Mouse (Mus musculus) v-Abl transformed pro-B cells (cell line): ENCODE data around the gene Hbb-bh1.
"Not testable (repeated sequence)": the region's sequence is repeated elsewhere in the genome, so short reads cannot be mapped to it uniquely, and the experiment has no call there.

Experiments
- in situ Hi-C, 2 experiments: fragments of 400-800 bp; cut with MboI; formaldehyde crosslinking; loops; one replicate each; pipeline ENCODE4 v1.15.1; 2025; ENCODE audit not compliant: unreplicated experiment in 2 of 2

Gene Hbb-bh1

DNA sequence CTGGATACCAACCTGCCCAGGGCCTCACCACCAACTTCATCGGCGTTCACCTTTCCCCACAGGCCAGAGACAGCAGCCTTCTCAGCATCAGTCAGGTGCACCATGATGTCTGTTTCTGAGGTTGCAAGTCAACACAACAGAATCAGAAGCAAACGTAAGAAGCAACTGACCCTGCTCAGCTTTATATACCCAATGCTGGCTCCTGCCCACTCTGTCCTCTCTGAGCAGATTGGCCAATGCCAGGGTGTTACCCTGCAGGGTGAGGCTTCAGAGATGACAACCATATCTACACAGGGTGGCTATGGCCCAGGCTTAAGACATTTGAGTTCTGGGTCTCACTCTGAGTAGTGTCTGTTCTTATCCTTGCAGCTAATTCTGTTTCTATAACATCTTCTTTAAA, 29.2 kb downstream of the Hbb-bh1 start, which contains the start of gene Hbb-bt:
TSS of gene Hbb-bt (minus strand) at position 231 of the 400 bp plus-strand sequence.
- in situ Hi-C loops = no loop called here

DNA sequence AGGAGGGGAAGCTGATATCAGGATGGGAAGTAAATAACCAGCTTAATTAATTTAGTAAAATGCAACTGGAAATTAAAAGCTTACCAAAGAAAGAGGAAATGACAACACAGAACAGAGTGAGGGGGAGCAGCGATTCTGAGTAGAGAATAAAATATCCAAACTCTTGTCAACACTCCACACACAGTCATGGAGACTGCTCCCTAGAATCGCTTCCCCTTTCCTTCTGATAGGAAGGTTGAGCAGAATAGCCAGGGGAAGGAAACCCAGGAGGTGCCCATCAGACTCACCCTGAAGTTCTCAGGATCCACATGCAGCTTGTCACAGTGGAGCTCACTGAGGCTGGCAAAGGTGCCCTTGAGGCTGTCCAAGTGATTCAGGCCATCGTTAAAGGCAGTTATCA, 29.8 kb downstream of the Hbb-bh1 start:
- in situ Hi-C loops = not testable (repeated sequence)

DNA sequence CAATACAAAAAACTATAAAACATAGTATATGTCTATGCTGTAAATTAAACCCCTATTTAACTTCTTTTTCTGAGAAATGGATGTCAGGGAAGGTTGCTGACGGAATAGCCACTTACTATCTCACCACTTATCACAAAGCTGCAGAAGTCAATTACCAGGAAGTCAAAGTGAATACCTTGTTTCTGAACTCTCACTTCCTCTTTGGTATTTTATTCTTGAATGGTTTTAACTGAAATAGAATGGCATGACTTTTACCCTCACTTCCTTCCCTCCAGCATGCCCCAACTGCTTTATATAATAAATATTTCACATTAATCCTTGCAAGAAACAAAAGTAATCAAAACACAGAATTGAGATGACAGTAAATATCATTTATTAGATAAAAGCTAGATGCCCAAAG, 30.8 kb downstream of the Hbb-bh1 start:
- in situ Hi-C loops = no loop called here

DNA sequence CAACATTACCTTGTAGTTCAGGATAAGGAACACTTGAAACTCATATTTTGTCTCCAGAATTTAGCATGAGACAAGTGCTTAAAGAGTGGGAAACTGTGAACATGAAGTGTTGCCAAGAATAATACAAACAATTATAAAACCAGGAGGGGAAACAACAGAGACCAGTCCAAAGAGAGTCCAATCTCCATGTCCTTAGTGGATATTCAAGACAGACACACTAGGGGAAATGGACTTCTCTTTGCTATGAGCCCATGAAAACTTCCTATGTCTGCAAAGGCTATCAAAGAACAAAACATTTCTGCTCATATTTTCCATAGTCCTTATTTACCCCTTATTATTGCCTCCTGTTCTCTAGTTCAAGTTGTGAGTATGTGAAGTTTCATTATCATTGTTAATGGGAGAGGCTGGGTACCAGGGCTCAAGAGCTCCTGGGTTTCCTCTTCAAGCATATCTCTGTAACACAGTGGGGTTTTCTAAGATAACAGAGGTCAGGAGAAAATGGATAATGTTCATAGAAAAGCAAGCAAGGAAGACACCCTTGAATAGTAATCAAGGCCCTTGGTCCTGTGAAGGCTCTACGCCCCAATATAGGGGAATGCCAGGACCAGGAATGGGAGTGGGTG, 31.6 kb downstream of the Hbb-bh1 start:
- in situ Hi-C loops = no loop called here

DNA sequence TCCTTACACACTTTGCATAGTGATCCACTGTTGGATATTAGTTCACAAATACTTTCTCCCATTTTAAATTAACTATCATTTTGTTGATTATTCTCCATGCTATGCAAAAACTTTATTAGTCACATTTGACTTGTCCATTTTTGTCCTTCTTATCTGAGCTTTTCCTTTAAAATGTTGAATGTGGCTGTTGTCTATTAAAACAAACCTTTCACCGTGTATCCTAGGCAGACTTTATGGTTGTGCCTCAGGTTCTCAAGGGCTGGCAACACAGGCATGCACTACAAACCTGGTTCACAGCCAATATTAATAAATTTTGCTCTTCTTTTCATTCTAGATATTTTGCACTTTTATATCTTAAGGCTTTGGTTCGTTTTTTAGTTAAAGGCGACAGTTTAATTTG, 32.2 kb downstream of the Hbb-bh1 start:
- in situ Hi-C loops = no loop called here

DNA sequence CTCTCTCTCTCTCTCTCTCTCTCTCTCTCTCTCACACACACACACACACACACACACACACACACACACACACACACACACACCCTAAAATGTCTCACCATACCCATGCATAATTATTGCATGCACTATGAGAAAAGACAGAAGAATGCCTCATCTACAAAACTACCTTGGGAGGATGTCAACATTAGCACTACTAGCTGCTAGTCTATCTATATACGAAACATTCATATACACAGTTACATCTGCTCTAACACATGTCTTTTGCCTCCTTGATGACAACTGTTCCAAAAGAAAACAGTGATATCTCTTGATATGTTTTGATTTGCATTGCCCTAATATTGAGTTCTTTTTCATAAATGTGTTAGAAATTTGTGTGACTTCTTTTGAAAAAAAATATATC, 32.7 kb downstream of the Hbb-bh1 start:
- in situ Hi-C loops = no loop called here

DNA sequence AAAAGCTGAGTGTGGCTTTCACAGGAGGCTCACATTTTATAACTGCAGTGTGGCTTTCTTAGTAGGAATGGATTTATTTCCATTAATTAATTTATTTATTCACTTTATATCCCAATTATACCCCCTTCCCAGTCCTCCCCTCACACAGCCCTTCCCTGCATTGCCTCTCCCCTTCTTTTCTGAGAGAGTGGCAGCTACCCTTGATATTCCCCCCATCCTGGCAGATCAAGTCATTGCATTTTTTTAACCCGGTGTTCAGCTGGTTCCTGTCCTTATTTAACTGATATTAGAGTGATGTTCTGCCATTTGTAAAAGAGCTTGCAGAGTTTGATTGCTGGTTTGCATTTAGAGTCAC, 33.2 kb downstream of the Hbb-bh1 start:
- in situ Hi-C loops = loop anchor here (10.0 kb wide), 3 partner anchors 95 to 1115 kb away; partner anchors contain the start of genes Olfr648 (in 2 of the 2), Olfr243 (in 1 of the 2) and Olfr557 (in 1 of the 2)

DNA sequence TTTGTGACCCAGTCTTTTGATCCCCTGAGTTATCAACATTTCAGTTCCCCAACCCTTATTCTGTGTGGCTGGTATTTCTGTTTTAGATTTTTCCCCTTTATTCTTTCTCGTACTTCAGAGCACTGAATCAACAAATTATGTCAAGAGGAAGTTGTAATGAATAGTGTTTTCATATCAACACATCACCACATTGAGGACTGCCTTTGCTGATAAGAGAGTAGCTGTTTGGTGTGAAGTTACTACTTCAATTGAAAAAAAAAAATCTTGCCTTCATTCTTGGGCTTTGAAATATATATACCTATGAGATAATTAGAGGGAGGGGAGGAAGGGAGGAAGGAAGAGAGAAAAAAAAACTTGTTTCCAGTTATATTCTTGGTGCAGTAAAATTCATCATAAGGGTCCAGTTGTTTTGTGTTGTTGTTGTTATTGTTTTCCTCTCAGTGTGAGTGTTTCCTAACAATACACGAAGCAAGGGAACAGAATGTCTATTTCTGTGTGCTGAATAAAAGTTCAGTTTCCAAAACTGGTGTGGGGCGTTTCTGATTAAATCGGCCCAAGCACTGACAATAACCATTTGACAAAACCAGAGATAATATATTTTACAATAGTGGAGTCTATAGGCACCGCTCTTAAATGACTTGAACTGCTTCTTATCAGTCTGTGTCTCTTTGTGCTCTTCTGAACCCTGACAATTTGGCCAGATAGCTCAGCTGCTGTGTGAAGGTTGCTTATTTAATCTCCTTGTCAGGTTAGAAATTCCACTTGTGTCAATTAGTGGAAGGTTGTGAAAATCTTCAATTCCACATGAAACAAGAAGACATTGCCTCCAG, 33.8 kb downstream of the Hbb-bh1 start:
- in situ Hi-C loops = loop anchor here (10.0 kb wide), 3 partner anchors 94 to 1114 kb away; partner anchors contain the start of genes Olfr648 (in 2 of the 2), Olfr243 (in 1 of the 2) and Olfr557 (in 1 of the 2)

DNA sequence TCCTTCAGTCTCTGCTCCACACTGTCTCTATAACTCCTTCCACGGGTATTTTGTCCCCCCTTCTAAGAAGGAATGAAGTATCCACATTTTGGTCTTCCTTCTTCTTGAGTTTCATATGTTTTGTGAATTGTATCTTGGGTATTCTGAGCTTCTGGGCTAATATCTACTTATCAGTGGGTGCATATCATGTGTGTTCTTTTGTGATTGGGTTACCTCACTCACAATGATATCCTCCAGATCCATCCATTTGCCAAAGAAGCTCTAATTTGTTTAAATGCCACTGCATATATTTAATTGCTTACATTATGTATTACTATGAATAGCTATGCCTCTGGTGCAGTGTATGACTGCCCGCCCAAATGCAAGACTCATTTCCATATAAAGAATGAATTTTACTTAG, 34.8 kb downstream of the Hbb-bh1 start:
- in situ Hi-C loops = loop anchor here (10.0 kb wide), 3 partner anchors 93 to 1113 kb away; partner anchors contain the start of genes Olfr648 (in 2 of the 2), Olfr243 (in 1 of the 2) and Olfr557 (in 1 of the 2)

DNA sequence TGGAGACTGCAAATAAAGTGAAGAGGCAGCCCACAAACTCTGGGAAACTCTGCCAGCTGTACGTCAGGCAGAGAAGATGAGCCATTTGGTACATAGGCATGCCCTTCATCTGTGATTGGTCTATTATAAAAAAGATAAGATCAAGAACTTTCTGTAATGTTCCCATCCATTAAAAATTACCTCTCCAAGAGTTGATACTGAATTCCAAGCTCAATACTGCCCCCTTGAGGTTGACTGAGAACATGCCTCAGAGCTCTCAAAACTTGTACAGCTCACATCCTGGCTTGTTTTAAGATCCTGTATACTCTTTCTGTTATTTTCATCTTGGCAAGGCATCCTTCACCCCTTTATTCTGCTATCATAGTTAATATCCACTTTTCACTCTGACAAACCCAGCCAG, 36.1 kb downstream of the Hbb-bh1 start:
- in situ Hi-C loops = loop anchor here (10.0 kb wide), 3 partner anchors 92 to 1112 kb away; partner anchors contain the start of genes Olfr648 (in 2 of the 2), Olfr243 (in 1 of the 2) and Olfr557 (in 1 of the 2)

DNA sequence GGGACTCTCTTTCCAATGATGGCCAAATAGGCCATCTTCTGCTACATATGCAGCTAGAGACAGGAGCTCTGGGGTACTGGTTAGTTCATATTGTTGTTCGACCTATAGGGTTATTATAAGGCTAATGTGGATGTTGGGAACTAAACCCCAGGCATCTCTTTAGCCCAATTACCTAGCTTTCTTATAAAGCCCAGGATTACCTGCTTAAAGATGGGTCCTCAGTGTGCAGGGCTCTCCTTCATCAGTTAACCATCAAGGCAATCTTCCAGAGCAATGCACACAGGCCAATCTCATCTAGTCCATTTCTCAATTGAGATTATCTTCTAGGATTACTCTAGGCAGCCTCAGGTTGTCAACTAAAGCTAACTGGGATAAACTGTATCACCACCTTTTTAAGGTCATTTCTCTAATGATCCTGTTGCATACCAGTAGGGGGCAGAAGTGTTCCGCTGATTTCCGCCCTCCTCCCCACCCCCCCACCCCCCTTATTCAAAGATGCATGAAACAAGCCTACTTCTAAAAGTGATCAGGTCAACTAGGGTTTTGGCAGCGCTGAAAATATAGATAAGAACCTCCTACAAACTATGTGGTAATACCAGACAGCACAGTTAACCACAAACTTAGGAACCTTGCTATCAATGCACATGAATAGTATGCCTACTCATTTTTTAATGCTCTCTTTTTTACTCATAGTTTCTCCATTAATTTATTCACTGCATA, 50.1 kb downstream of the Hbb-bh1 start:
- in situ Hi-C loops = loop anchor here (5.0 to 10.0 kb wide), 2 partner anchors 79 to 152 kb away; partner anchors contain the start of gene Olfr633 (in 2 of the 2)

DNA sequence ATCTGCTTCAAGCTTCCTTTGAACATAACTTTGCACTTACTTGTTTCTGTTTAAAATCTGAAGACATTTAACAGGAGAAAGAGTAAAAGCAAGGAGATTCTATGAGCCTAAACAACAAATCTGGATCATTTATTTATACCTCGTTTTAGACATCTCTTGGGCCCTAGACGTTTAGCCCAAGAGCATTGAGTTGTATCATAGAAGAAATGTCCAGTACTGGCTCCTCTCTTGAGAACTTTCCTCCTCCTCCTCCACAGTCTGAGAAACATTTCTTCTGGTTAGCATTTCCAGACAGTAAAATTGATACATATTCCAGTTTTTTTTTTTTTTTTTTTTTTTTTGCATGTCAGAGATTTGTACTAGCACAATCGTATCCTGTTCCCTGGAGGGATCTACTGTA, 51.2 kb downstream of the Hbb-bh1 start, which contains the start of gene Olfr67:
TSS of gene Olfr67 (minus strand) at position 101 of the 400 bp plus-strand sequence.
- in situ Hi-C loops = loop anchor here (5.0 to 10.0 kb wide), 2 partner anchors 81 to 153 kb away; partner anchors contain the start of gene Olfr633 (in 2 of the 2)
